Mouse (Mus musculus): ENCODE measurements at regions not wholly inside any gene's neighbourhood (a gene's known extent, or its start where the extent isn't known, plus 50 kb on each side); places are given as distances from the start of the nearest gene placed in this dataset.

DNA sequence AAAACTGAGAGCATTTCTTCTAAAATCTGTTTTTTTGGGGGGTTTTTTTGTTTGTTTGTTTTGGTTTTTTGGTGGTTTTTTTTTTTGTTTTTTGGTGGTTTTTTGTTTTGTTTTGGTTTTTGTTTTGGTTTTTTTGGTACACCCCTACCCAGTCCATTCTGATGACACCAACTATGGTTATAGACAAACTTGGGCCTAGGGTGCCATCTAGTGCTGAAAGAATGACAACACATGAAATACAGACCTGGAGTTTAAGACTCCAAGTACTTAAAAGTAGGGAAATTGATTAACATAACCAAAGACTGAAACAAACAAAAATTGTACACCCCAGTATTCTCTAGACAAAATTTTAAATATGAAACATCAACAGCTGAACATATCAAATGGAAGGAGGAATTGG is 76.0 kb upstream of the Ano5 start:
- no peaks in the 10 kb centered on the region for H3K79me2 ChIP-seq (ENCODE audit: control insufficient read depth, insufficient read depth, low read length)
- H3K36me3 ChIP-seq (ENCODE audit: control insufficient read depth, insufficient read depth, low read length), result no peaks in the 10 kb centered on the region
- no peak overlapping the region for H3K27ac ChIP-seq (replicated peaks; ENCODE audit: insufficient read depth, low read depth, low read length)
- DNase-seq (ENCODE audit: extremely low read depth, low read depth, low spot score), result peak; percentile 35
- TF ChIP-seq CTCF (IDR thresholded peaks at IDR 0.05; ENCODE audit: low read depth, low read length) (no peak), POLR2A (IDR thresholded peaks at IDR 0.05; ENCODE audit: extremely low read depth, insufficient read depth, low read length) (no peak)
- H3K27me3 ChIP-seq (ENCODE audit: control insufficient read depth, insufficient read depth, low read length), result no peaks in the 10 kb centered on the region
- no peaks in the 10 kb centered on the region for H3K4me1 ChIP-seq (ENCODE audit: control insufficient read depth, insufficient read depth, low read length)
- H3K4me3 ChIP-seq (ENCODE audit: insufficient read depth, low read depth, low read length), result no peak overlapping the region
- H3K9ac ChIP-seq (ENCODE audit: low read depth, low read length), result no peak overlapping the region

DNA sequence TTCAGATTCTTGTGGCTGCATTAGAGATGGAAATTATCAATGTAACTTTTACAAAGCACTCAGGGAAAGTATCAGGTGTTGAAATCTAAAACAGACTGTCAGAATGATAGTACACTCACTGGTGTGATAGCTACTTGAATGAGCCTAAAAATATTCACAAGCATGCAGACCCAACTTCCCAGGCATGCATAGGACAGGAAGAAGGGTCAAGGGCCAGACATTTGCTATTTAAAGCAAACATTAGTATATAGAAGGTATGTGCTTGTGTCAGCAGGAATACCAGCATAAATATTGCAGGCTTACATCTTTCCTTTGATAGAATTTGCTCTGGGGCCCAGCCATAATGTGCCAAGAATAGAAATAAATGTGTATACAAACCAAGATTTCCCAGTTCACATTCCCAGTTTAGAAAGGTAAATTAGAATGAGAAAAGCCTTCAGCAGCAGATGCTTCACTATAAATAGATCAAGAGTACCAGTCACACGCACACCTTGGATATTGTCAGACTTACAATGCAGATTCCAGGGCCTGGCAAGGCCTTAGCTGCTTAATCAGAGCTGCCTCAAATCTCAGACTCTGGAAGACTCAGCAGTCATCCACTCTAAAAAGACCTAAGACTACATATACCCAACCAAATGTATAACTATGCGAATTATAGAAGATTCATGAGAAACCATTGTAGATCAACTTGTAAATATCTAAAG is 55.7 kb upstream of the Ano5 start:
- no peak for TF ChIP-seq POLR2A (IDR thresholded peaks at IDR 0.05; ENCODE audit: extremely low read depth, insufficient read depth, low read length)
- TF ChIP-seq CTCF (IDR thresholded peaks at IDR 0.05; ENCODE audit: low read depth, low read length), result no peak
- DNase-seq (ENCODE audit: extremely low read depth, low read depth, low spot score), result no peak
- Histone ChIP-seq H3K36me3 (ENCODE audit: control insufficient read depth, insufficient read depth, low read length) (no peaks in the 10 kb centered on the region), H3K79me2 (ENCODE audit: control insufficient read depth, insufficient read depth, low read length) (no peaks in the 10 kb centered on the region), H3K4me3 (ENCODE audit: insufficient read depth, low read depth, low read length) (no peak overlapping the region), H3K4me1 (ENCODE audit: control insufficient read depth, insufficient read depth, low read length) (no peaks in the 10 kb centered on the region), H3K27me3 (ENCODE audit: control insufficient read depth, insufficient read depth, low read length) (no peaks in the 10 kb centered on the region), H3K9ac (ENCODE audit: low read depth, low read length) (no peak overlapping the region), H3K27ac (replicated peaks; ENCODE audit: insufficient read depth, low read depth, low read length) (no peak overlapping the region)
- WGBS, result 82% methylated on average over 2 of the region's 2 CpGs

DNA sequence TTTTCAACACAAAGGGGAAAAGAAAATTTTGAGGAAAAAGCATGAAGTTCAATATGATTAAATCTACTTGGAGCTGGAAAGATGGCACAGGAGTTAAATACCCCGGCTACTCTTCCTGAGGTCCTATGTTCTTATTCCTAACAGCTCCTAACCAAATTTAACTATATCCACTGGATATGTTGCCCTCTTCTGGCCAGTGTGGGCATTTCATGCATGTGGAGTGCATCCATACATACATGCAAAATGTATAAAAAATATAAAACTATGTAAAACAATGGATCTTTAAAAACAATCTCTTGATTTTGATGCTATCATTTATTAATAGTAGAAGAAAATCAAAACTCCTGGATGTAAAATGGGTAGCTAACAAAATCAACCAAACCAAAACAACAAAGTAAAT is 52.1 kb upstream of the Ano5 start:
- Histone ChIP-seq H3K27ac (replicated peaks; ENCODE audit: insufficient read depth, low read depth, low read length) (no peak overlapping the region), H3K9ac (ENCODE audit: low read depth, low read length) (no peak overlapping the region), H3K4me1 (ENCODE audit: control insufficient read depth, insufficient read depth, low read length) (no peaks in the 10 kb centered on the region), H3K27me3 (ENCODE audit: control insufficient read depth, insufficient read depth, low read length) (no peaks in the 10 kb centered on the region), H3K4me3 (ENCODE audit: insufficient read depth, low read depth, low read length) (no peak overlapping the region), H3K36me3 (ENCODE audit: control insufficient read depth, insufficient read depth, low read length) (no peaks in the 10 kb centered on the region), H3K79me2 (ENCODE audit: control insufficient read depth, insufficient read depth, low read length) (no peaks in the 10 kb centered on the region)
- TF ChIP-seq CTCF (IDR thresholded peaks at IDR 0.05; ENCODE audit: low read depth, low read length) (no peak), POLR2A (IDR thresholded peaks at IDR 0.05; ENCODE audit: extremely low read depth, insufficient read depth, low read length) (no peak)
- 96% methylated on average over 1 of the region's 1 CpGs for WGBS
- no peak for DNase-seq (ENCODE audit: extremely low read depth, low read depth, low spot score)

Data from liver, adult 2 months (tissue).